Mouse (Mus musculus): Measurements from ENCODE around the gene Crip1. TPM values are rescaled to one million over a fixed set of nuclear protein-coding genes. Genes with fewer than 3 reads are reported as not detected.

The Crip1 gene
- polyA plus RNA-seq, 1 experiment from 2014 or later = 865 TPM

DNA sequence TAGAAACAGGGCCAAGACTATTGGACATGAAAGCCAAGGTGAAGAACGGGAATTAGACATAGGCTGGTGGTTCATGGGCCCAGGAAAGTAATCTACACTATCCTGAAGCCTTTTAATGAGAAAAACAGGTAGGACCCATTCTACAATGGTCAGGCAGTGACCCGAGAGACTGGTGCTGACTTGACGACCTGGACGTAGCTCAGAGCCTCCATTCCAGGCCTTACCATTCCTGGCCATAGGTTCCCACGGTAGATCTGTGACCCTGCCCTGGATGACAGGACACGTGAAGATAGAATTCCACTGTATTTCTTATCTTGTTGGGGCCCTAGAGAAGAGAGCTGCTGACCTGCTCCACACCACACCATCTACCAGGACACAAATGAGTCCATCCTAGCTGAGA lies 7.8 kb upstream of the Crip1 start:
- Histone ChIP-seq H3K4me3 (ENCODE audit: low read depth, low read length) (no peak overlapping the region), H3K9me3 (ENCODE audit: control insufficient read depth, low read length) (no peaks in the 10 kb centered on the region), H3K9ac (ENCODE audit: low read length) (no peak overlapping the region), H3K4me2 (replicated peaks; ENCODE audit: low read depth) (no peak overlapping the region), H3K4me1 (replicated peaks; ENCODE audit: control insufficient read depth, insufficient read depth) (peaks cover 6% of the 10 kb centered on the region; the same call in 1 of the 2 replicates), H3K36me3 (ENCODE audit: control insufficient read depth, insufficient read depth, low read length) (peaks cover 23% of the 10 kb centered on the region), H3K27me3 (ENCODE audit: control insufficient read depth, insufficient read depth, low read length) (no peaks in the 10 kb centered on the region), H3K27ac (replicated peaks) (no peak overlapping the region)
- WGBS = 82% methylated on average over 6 of the region's 6 CpGs
- TF ChIP-seq CTCF (IDR thresholded peaks at IDR 0.05; ENCODE audit: low read depth) (no peak), EP300 (optimal IDR thresholded peaks at IDR 0.05) (no peak)
- no peak for ATAC-seq (ENCODE audit: low FRiP score, low TSS enrichment)
- DNase-seq (ENCODE audit: low spot score) = no peak

- DNase-seq (ENCODE audit: low spot score) = peak; percentile 47
- Histone ChIP-seq H3K9ac (ENCODE audit: low read length) (no peak overlapping the region), H3K4me2 (replicated peaks; ENCODE audit: low read depth) (peak overlapping the region; percentile 78), H3K27me3 (ENCODE audit: control insufficient read depth, insufficient read depth, low read length) (no peaks in the 10 kb centered on the region), H3K4me1 (replicated peaks; ENCODE audit: control insufficient read depth, insufficient read depth) (peaks cover 3% of the 10 kb centered on the region; the same call in 1 of the 2 replicates), H3K36me3 (ENCODE audit: control insufficient read depth, insufficient read depth, low read length) (peaks cover 21% of the 10 kb centered on the region), H3K9me3 (ENCODE audit: control insufficient read depth, low read length) (no peaks in the 10 kb centered on the region), H3K4me3 (ENCODE audit: low read depth, low read length) (peak overlapping the region; percentile 55), H3K27ac (replicated peaks) (no peak overlapping the region)
- no peak for ATAC-seq (ENCODE audit: low FRiP score, low TSS enrichment)
- WGBS = 44% methylated on average over 11 of the region's 11 CpGs
- TF ChIP-seq EP300 (optimal IDR thresholded peaks at IDR 0.05) (no peak), CTCF (IDR thresholded peaks at IDR 0.05; ENCODE audit: low read depth) (no peak)
These were observed 6.9 kb upstream of the Crip1 start for GRCm38 (mm10) chr12:113138901-113139864.

- under 1% methylated on average over 58 of the region's 68 CpGs for WGBS
- Histone ChIP-seq H3K27me3 (ENCODE audit: control insufficient read depth, insufficient read depth, low read length) (no peaks in the 10 kb centered on the region), H3K4me2 (replicated peaks; ENCODE audit: low read depth) (peak within 1 kb of the TSS; percentile 78), H3K4me3 (ENCODE audit: low read depth, low read length) (peak within 1 kb of the TSS; percentile 55), H3K36me3 (ENCODE audit: control insufficient read depth, insufficient read depth, low read length) (peaks cover 18% of the 10 kb centered on the region), H3K9ac (ENCODE audit: low read length) (peak within 1 kb of the TSS; percentile 61), H3K4me1 (replicated peaks; ENCODE audit: control insufficient read depth, insufficient read depth) (peaks cover 3% of the 10 kb centered on the region; the same call in 1 of the 2 replicates), H3K9me3 (ENCODE audit: control insufficient read depth, low read length) (no peaks in the 10 kb centered on the region), H3K27ac (replicated peaks) (peak within 1 kb of the TSS; percentile 82)
- no peak for TF ChIP-seq EP300 (optimal IDR thresholded peaks at IDR 0.05)
- TF ChIP-seq CTCF (IDR thresholded peaks at IDR 0.05; ENCODE audit: low read depth) = peak; percentile 48
- peak; percentile 87 for DNase-seq (ENCODE audit: low spot score)
- peak; percentile 77 for ATAC-seq (ENCODE audit: low FRiP score, low TSS enrichment)
These were observed 6.1 kb upstream of the Crip1 start, which contains the start of gene Crip2 for GRCm38 (mm10) chr12:113139908-113140615. Crip2 (plus strand) TSS chr12:113140236.

DNA sequence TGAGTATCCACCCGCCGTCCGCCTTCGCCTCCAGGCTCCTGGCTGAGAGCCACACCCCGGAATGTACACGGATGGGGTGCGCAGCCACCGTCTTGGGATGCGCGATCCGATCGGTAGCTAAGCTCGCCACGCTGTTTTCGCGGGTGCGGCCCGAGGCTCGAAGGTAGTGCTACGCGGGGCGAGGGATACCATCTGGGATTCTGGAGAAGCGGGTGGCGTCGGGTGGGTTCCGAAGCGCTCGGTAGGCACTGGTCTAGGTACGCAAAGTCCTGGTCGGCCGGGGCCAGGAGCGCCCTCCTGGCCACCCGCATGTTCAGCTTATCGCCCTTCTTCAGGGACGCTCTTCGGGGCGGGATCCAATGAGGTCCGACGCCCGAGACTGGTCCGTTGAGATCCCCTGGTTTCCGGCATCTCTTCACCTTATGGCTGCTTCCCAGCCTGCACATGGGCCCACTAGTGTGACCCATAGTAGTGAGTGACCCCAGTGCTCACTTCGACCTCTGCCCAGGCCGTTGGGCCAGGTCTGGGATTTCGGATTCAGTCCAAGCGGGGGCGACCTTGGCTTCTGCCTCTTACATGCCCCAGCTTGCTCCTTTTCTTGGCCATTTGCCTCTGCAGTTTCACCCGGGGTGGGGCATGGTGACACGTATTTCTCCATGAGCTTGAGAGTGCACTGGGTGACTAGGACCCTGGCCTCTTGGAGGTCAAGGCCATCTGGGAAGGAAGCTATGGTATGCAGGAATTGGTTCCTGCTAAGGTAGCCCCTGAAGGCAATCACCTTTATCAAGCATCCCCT lies 5.3 kb upstream of the Crip1 start:
- Histone ChIP-seq H3K4me3 (ENCODE audit: low read depth, low read length) (peak overlapping the region; percentile 55), H3K9ac (ENCODE audit: low read length) (peak overlapping the region; percentile 61), H3K4me1 (replicated peaks; ENCODE audit: control insufficient read depth, insufficient read depth) (peaks cover 3% of the 10 kb centered on the region; the same call in 1 of the 2 replicates), H3K27ac (replicated peaks) (peak overlapping the region; percentile 82), H3K27me3 (ENCODE audit: control insufficient read depth, insufficient read depth, low read length) (no peaks in the 10 kb centered on the region), H3K9me3 (ENCODE audit: control insufficient read depth, low read length) (no peaks in the 10 kb centered on the region), H3K4me2 (replicated peaks; ENCODE audit: low read depth) (peak overlapping the region; percentile 78), H3K36me3 (ENCODE audit: control insufficient read depth, insufficient read depth, low read length) (peaks cover 11% of the 10 kb centered on the region)
- DNase-seq (ENCODE audit: low spot score) (no peak), ATAC-seq (ENCODE audit: low FRiP score, low TSS enrichment) (no peak)
- WGBS = 3% methylated on average over 47 of the region's 49 CpGs
- TF ChIP-seq CTCF (IDR thresholded peaks at IDR 0.05; ENCODE audit: low read depth) = no peak
- TF ChIP-seq EP300 (optimal IDR thresholded peaks at IDR 0.05) = no peak

- Histone ChIP-seq H3K9me3 (ENCODE audit: control insufficient read depth, low read length) (no peaks in the 10 kb centered on the region), H3K27me3 (ENCODE audit: control insufficient read depth, insufficient read depth, low read length) (no peaks in the 10 kb centered on the region), H3K4me1 (replicated peaks; ENCODE audit: control insufficient read depth, insufficient read depth) (peaks cover 7% of the 10 kb centered on the region), H3K27ac (replicated peaks) (peak overlapping the region; percentile 82), H3K36me3 (ENCODE audit: control insufficient read depth, insufficient read depth, low read length) (0 out of 2 replicates have a peak, but pooled peaks cover 4% of the 10 kb centered on the region), H3K9ac (ENCODE audit: low read length) (peak overlapping the region; percentile 61), H3K4me3 (ENCODE audit: low read depth, low read length) (peak overlapping the region; percentile 55), H3K4me2 (replicated peaks; ENCODE audit: low read depth) (peak overlapping the region; percentile 78)
- no peak for ATAC-seq (ENCODE audit: low FRiP score, low TSS enrichment)
- DNase-seq (ENCODE audit: low spot score) = no peak
- TF ChIP-seq CTCF (IDR thresholded peaks at IDR 0.05; ENCODE audit: low read depth) (no peak), EP300 (optimal IDR thresholded peaks at IDR 0.05) (no peak)
- WGBS = 44% methylated on average over 8 of the region's 8 CpGs
These were observed 4.6 kb upstream of the Crip1 start for GRCm38 (mm10) chr12:113141531-113141973.

All from stomach, postnatal 0 days (tissue).